Mouse (Mus musculus) left cerebral cortex, adult 2 months (tissue): Measurements from ENCODE around the gene Hipk2. TPM values are rescaled to one million over a fixed set of nuclear protein-coding genes. Genes with fewer than 3 reads are reported as not detected.

Experiments
- DNase-seq, 2 experiments: peaks; one replicate each; pipeline ENCODE4 v3.0.0; 2021 to 2022; ENCODE audit warnings: low spot score in 2 of 2, mixed read lengths in 1 of 2; ENCODE audit errors: extremely low spot score in 1 of 2
- H3K27ac ChIP-seq: fragments of 200-600 bp; 2 replicates; pipeline ENCODE4 v1.8.1; 2022
- H3K4me3 ChIP-seq: fragments of 200-600 bp; 2 replicates; pipeline ENCODE4 v1.8.1; 2022
- CTCF ChIP-seq: fragments of 200-600 bp; IDR thresholded peaks from 2 replicates; pipeline ENCODE4 v1.8.1; 2022; ENCODE audit warnings: antibody characterized with exemption, mild to moderate bottlenecking, moderate library complexity
- intact Hi-C: fragments of 180-260 bp; cut with DNase I; formaldehyde crosslinking; loops from one replicate; pipeline ENCODE4 v1.15.1; 2025
- total RNA-seq, 2 experiments: library from RNA; stranded (reverse); gene quantifications; 2 replicates each; pipeline ENCODE4 v1.2.3; 2021

Gene Hipk2
- total RNA-seq, 2 experiments from 2014 or later: 54.7 to 61.3 TPM

GRCm38 (mm10) chr6:38730169-38731146 is 145.5 kb downstream of the Hipk2 start:
- no peak for DNase-seq
- intact Hi-C loops: loop anchor here (10.0 kb wide), 1 partner anchor 144 kb away; the partner anchor contains the start of genes Hipk2 and Tbxas1
- TF ChIP-seq CTCF: no peak
- Histone ChIP-seq H3K27ac (peak overlapping the region; percentile 76), H3K4me3 (no peak overlapping the region)

- intact Hi-C loops: no loop called here
- no peak for DNase-seq
- H3K4me3 ChIP-seq: no peak overlapping the region
- no peak for TF ChIP-seq CTCF
- no peak overlapping the region for H3K27ac ChIP-seq
Measured at GRCm38 (mm10) chr6:38725515-38725914, 150.4 kb downstream of the Hipk2 start.

DNA sequence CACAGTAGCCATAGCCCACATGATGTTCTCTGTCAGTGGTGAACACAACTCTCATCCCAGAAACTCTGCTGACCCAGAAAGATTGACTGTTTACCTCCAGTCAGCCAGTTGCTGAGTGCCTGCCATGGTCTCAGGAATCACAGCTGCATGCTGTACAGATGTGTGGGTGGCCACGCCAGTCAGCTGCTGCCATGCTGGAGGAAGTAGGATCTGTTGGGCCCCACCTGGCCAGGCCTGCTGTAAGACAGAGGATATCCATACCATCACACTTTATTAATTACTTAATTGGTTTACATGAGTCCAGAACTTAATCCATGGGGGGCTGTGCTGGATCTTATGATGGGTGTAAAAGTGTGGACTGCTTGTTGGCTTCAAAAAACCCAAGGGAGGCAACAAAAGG is 154.6 kb downstream of the Hipk2 start:
- no peak for TF ChIP-seq CTCF
- H3K4me3 ChIP-seq: no peak overlapping the region
- peak overlapping the region; percentile 9; the same call in 1 of the 2 replicates for H3K27ac ChIP-seq
- DNase-seq: no peak
- intact Hi-C loops: no loop called here

DNA sequence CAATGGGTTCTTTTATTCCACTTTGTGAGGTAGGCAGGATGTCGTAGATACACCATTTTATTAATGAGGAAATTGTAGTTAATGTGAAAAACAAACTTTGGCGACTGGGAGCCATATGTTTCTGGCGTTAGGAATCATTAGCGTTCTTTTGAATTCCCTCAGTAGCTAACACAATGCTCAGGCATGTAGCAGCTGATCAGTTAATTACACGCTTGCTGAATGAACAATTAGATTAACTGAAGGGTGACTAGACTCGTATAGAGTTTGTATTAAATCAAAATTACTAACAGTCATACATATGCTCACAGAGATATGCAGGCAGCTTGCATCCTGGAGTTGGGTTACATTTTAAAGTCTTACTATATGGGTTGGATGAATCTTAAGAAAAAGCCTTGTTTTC is 156.7 kb downstream of the Hipk2 start:
- no peak for TF ChIP-seq CTCF
- DNase-seq: no peak
- Histone ChIP-seq H3K27ac (no peak overlapping the region), H3K4me3 (no peak overlapping the region)
- intact Hi-C loops: no loop called here

GRCm38 (mm10) chr6:38718625-38719024 is 157.3 kb downstream of the Hipk2 start:
- no peak for DNase-seq
- H3K4me3 ChIP-seq: no peak overlapping the region
- no peak for TF ChIP-seq CTCF
- H3K27ac ChIP-seq: no peak overlapping the region
- intact Hi-C loops: no loop called here

- no peak for DNase-seq
- Histone ChIP-seq H3K4me3 (no peak overlapping the region), H3K27ac (no peak overlapping the region)
- intact Hi-C loops: no loop called here
- TF ChIP-seq CTCF: no peak
Measured at GRCm38 (mm10) chr6:38715881-38716280, 160.1 kb downstream of the Hipk2 start.

- Histone ChIP-seq H3K4me3 (no peak overlapping the region), H3K27ac (no peak overlapping the region; the same call in 1 of the 2 replicates)
- intact Hi-C loops: no loop called here
- TF ChIP-seq CTCF: no peak
- no peak for DNase-seq
Measured at GRCm38 (mm10) chr6:38713957-38714898, 161.7 kb downstream of the Hipk2 start.

- no peak for TF ChIP-seq CTCF
- DNase-seq: no peak
- H3K4me3 ChIP-seq: no peak overlapping the region
- intact Hi-C loops: no loop called here
- no peak overlapping the region for H3K27ac ChIP-seq
Measured at GRCm38 (mm10) chr6:38710449-38710848, 165.5 kb downstream of the Hipk2 start.

DNA sequence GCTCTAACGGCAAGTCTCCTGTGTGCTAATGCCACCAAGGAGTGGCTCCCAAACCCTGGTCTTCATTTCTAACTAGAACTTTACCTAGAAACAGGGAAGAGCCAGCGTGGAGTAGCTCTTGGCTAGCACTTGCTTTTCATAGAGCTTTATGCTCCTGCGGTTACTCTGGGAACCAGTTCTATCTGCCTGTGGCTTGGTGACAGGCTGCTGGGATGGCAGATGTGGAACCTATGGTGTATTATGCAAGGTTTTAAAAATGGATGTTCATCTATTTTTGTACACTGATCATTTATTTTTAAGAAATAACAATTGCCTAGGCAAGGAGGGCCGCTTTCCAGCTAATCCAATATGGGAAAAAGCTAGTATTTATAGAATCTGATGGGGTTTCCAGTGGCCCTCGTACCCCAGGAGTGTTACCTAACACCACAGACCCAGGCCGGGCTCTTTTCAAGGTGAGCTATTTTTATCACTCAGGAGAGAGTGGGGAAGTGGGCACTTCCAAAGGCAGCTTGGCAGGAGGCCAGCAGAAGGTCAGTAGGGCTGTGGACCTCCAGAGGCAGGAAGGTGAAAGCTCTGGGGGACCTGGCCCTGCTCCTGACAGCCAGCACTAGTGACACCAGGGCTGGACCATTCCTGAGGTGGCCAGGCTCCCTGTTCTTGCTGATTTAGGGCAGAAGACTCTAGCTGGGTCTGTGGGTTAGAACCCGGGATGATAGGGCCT is 171.5 kb downstream of the Hipk2 start:
- intact Hi-C loops: no loop called here
- H3K4me3 ChIP-seq: no peak overlapping the region
- no peak for TF ChIP-seq CTCF
- H3K27ac ChIP-seq: peak overlapping the region; percentile 41
- peak in 1 of 2 experiments; percentile 17 for DNase-seq

GRCm38 (mm10) chr6:38703526-38703925 is 172.4 kb downstream of the Hipk2 start:
- no peak for TF ChIP-seq CTCF
- peak overlapping the region; percentile 26; the same call in 1 of the 2 replicates for H3K27ac ChIP-seq
- intact Hi-C loops: no loop called here
- no peak for DNase-seq
- H3K4me3 ChIP-seq: no peak overlapping the region

DNA sequence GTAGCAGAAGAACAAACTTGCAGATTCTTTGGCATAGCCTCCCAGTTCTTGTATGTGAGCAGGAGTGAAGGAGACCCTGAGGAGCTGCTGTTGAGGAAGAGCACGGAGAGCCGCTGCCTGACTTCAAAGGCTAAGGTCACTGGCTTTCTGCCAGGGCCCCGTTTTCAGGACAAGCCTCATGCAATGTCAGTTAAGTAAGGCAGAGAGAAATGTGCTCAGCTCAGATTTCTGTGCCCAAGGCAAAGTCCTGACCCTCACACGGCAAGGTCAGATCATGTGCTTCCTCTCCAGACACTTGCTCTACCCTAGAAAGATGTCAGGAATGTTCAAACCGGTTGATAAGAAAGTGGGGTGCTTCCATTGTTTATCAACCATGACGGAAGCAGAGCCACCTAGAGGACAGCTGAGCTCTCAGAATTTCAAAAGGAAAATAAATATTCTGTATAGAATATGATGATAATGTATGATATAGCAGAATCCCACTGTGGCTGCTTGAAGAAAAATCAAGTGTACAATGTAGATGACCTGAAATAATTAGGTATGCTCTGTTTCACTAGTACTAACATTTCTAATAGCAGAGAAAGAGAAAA is 173.1 kb downstream of the Hipk2 start:
- no peak overlapping the region for H3K4me3 ChIP-seq
- peak overlapping the region; percentile 36; the same call in 1 of the 2 replicates for H3K27ac ChIP-seq
- no peak for DNase-seq
- intact Hi-C loops: no loop called here
- TF ChIP-seq CTCF: peak; percentile 42
